Mouse (Mus musculus) adrenal gland, adult 2 months (tissue): Measurements from ENCODE around the gene Cdk5rap2. TPM values are rescaled to one million over a fixed set of nuclear protein-coding genes. Genes with fewer than 3 reads are reported as not detected.

Experiments used
- DNase-seq: peaks from one replicate; pipeline ENCODE4 v3.0.0; 2021
- long read RNA-seq: library from polyadenylated mRNA; stranded (forward); transcript quantifications from one replicate; pipeline ENCODE4 v2.0.0, GENCODE M21; 2021
- polyA plus RNA-seq: library from polyadenylated mRNA; depleted of rRNA; stranded (reverse); fragments of >200 nt; gene quantifications from 2 replicates; pipeline ENCODE4 v1.2.3, GENCODE M21; 2012; rRNA removed
- total RNA-seq, 2 experiments: library from RNA; stranded (reverse); gene quantifications; 2 replicates each; pipeline ENCODE4 v1.2.3; 2021

Gene Cdk5rap2
- total RNA-seq (10 to 100 TPM; 20.6 to 22.3 TPM), polyA plus RNA-seq (4.5 and 4.8 TPM in 2 replicates)
- long read RNA-seq, full-length matches to known transcripts = 1 of 20 reads
- long read RNA-seq, partial matches to known transcripts = 16 of 20 reads
- long read RNA-seq, other reads (novel, unspliced or antisense) = 3 of 20 reads

- DNase-seq = peak; percentile 98
Measured at GRCm38 (mm10) chr4:70409994-70410721, at the start of gene Cdk5rap2. Cdk5rap2 (minus strand) TSS chr4:70410443.

- no peak for DNase-seq
Measured at GRCm38 (mm10) chr4:70452161-70452560, 41.9 kb upstream of the Cdk5rap2 start.

GRCm38 (mm10) chr4:70451750-70452149, 41.5 kb upstream of the Cdk5rap2 start:
- peak; percentile 18 for DNase-seq

GRCm38 (mm10) chr4:70449668-70450067, 39.4 kb upstream of the Cdk5rap2 start:
- no peak for DNase-seq

GRCm38 (mm10) chr4:70446774-70447173, 36.5 kb upstream of the Cdk5rap2 start:
- no peak for DNase-seq

GRCm38 (mm10) chr4:70420202-70420601, 10.0 kb upstream of the Cdk5rap2 start:
- DNase-seq = no peak

- DNase-seq = no peak
Measured at GRCm38 (mm10) chr4:70412126-70412525, 1.9 kb upstream of the Cdk5rap2 start.

GRCm38 (mm10) chr4:70409456-70409855, 787 bp downstream of the Cdk5rap2 start:
- DNase-seq = no peak

GRCm38 (mm10) chr4:70402109-70402819, 8.0 kb downstream of the Cdk5rap2 start:
- DNase-seq = no peak

- DNase-seq = no peak
Measured at GRCm38 (mm10) chr4:70399476-70399875, 10.8 kb downstream of the Cdk5rap2 start.

- DNase-seq = no peak
Measured at GRCm38 (mm10) chr4:70399074-70399473, 11.2 kb downstream of the Cdk5rap2 start.

- DNase-seq = no peak
Measured at GRCm38 (mm10) chr4:70398088-70398487, 12.2 kb downstream of the Cdk5rap2 start.

GRCm38 (mm10) chr4:70396701-70397100, 13.5 kb downstream of the Cdk5rap2 start:
- DNase-seq = no peak

GRCm38 (mm10) chr4:70394736-70395135, 15.5 kb downstream of the Cdk5rap2 start:
- no peak for DNase-seq

GRCm38 (mm10) chr4:70391760-70392372, 18.4 kb downstream of the Cdk5rap2 start:
- DNase-seq = no peak

- DNase-seq = no peak
Measured at GRCm38 (mm10) chr4:70391073-70391472, 19.2 kb downstream of the Cdk5rap2 start.

- no peak for DNase-seq
Measured at GRCm38 (mm10) chr4:70386206-70386605, 24.0 kb downstream of the Cdk5rap2 start.

GRCm38 (mm10) chr4:70377359-70377758, 32.9 kb downstream of the Cdk5rap2 start:
- no peak for DNase-seq

GRCm38 (mm10) chr4:70365061-70365858, 45.0 kb downstream of the Cdk5rap2 start:
- DNase-seq = no peak

GRCm38 (mm10) chr4:70361366-70361765, 48.9 kb downstream of the Cdk5rap2 start:
- no peak for DNase-seq

- peak; percentile 75 for DNase-seq
Measured at GRCm38 (mm10) chr4:70355659-70356350, 54.4 kb downstream of the Cdk5rap2 start.
